Mouse (Mus musculus): ENCODE results near the gene Plekhj1.

- TF ChIP-seq EP300 (IDR thresholded peaks at IDR 0.05; ENCODE audit: insufficient read depth, low read depth, low read length) = no peak
- no peak for TF ChIP-seq POLR2A (IDR thresholded peaks at IDR 0.05; ENCODE audit: insufficient read depth, low read length)
Observed at GRCm38 (mm10) chr10:80839848-80840247, 41.4 kb upstream of the Plekhj1 start.

Data from ES-Bruce4 (cell line).